Mouse (Mus musculus): ENCODE measurements at regions not wholly inside any gene's neighbourhood (a gene's known extent, or its start where the extent isn't known, plus 50 kb on each side); places are given as distances from the start of the nearest gene placed in this dataset.
A peak's percentile ranks its signal among the peaks of the same experiment; 100 is the strongest.

DNA sequence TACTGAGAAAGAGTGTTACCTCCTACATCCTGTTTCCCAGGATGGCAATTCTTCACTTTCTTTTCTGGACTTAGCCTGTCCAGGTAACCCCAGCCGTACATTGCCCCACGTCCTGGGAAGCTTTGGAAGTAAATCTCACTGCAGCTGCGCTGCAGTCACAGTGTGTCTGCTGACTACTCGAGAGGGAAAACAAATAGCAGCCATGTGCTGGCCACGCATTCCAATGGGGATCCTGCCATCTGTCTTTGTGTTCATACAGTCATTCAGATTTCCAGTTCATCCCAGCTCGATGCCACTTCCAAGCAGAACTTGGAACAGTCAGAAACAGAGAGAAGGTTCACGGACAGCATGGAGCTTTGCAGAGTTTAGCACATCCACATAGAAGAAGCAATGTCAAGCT is 690.2 kb upstream of the Acvr2a start:
- H3K36me3 ChIP-seq (ENCODE audit: control insufficient read depth, insufficient read depth, low read length): no peaks in the 10 kb centered on the region
- H3K27me3 ChIP-seq (replicated peaks; ENCODE audit: control insufficient read depth, insufficient read depth, low read length): no peaks in the 10 kb centered on the region
- no peak overlapping the region for H3K9ac ChIP-seq (ENCODE audit: low read length)
- no peak overlapping the region for H3K4me2 ChIP-seq (ENCODE audit: low read length)
- ATAC-seq (peak; percentile 86), DNase-seq (ENCODE audit: low spot score) (peak; percentile 63)
- WGBS: 38% methylated on average over 7 of the region's 7 CpGs
- no peak overlapping the region for H3K27ac ChIP-seq (ENCODE audit: low read depth, low read length)
- no peak overlapping the region for H3K4me3 ChIP-seq (ENCODE audit: low read depth, low read length)
- no peaks in the 10 kb centered on the region for H3K9me3 ChIP-seq (replicated peaks; ENCODE audit: control insufficient read depth, low read length)
- 0 out of 2 replicates have a peak, but pooled peaks cover 2% of the 10 kb centered on the region for H3K4me1 ChIP-seq (ENCODE audit: control insufficient read depth, insufficient read depth, low read length)

DNA sequence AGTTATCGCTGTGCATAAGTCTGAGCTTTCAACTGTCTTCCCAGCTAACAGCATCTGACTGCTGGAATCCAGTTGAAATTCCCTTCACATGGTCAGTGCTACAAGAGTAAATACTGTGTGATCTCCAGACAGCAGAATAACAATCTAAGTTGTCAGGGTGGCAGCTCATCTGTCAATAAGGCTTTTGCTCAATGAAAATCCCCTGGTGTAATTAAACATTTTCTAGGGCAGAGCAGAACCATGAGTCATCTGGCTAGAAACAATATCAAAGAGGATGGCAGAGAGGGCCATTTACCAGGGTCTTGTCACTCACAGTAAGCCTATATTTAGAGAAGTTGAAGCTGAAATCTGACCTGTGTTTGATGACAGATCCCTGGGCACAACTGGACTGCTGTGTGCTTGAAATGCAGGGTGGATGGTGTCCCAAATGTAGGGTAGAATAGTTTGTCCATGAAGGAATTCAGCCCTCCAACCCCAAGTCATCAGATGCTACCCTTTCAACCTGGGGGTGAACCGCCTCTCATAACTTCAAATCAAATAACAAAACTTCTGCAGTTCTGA is 675.8 kb upstream of the Acvr2a start:
- no peaks in the 10 kb centered on the region for H3K36me3 ChIP-seq (ENCODE audit: control insufficient read depth, insufficient read depth, low read length)
- H3K9me3 ChIP-seq (replicated peaks; ENCODE audit: control insufficient read depth, low read length): no peaks in the 10 kb centered on the region
- no peak for ATAC-seq
- H3K4me2 ChIP-seq (ENCODE audit: low read length): no peak overlapping the region
- H3K27ac ChIP-seq (ENCODE audit: low read depth, low read length): no peak overlapping the region
- DNase-seq (ENCODE audit: low spot score): no peak
- H3K27me3 ChIP-seq (replicated peaks; ENCODE audit: control insufficient read depth, insufficient read depth, low read length): no peaks in the 10 kb centered on the region
- H3K4me1 ChIP-seq (ENCODE audit: control insufficient read depth, insufficient read depth, low read length): no peaks in the 10 kb centered on the region
- no peak overlapping the region for H3K4me3 ChIP-seq (ENCODE audit: low read depth, low read length)
- H3K9ac ChIP-seq (ENCODE audit: low read length): no peak overlapping the region
- 95% methylated on average over 2 of the region's 2 CpGs for WGBS

DNA sequence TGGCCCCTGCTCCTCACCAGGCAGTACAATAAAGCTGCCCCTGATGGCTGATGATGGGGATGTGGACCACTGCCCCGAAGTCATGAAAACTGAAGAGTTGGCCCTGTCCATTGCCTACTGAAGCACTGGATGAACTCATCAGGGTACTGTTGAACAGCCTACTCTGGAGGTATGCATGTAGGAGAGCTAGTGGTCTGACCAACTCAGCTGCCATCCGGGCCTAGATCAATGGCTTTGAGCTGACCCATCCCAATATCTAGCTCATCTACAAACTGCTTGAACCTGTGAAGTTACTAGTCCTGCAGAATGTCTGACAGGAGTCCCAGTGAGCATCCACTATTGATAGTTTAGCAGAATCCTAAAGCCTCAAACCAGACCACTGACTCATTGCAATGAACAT is 672.6 kb upstream of the Acvr2a start:
- Histone ChIP-seq H3K36me3 (ENCODE audit: control insufficient read depth, insufficient read depth, low read length) (no peaks in the 10 kb centered on the region), H3K4me2 (ENCODE audit: low read length) (no peak overlapping the region)

DNA sequence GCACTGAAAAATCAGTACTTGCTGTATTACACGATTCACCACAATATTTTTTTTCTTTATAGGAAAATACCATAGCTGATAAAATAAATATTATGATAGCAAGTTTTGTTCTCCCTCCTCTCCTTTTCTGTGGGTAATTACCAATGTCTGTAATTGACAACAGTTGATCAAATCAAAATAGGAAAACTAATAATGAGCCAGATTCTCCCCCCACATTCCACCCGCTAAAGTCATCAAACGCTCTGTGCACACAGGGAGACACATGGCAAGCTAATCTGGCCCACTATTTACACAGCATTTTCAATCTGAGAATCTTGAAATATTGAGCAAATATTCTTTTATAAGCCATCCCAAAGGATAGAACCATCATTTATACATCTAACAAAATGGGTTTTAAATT is 659.2 kb upstream of the Acvr2a start:
- ATAC-seq (no peak), DNase-seq (ENCODE audit: low spot score) (no peak)
- no peaks in the 10 kb centered on the region for H3K27me3 ChIP-seq (replicated peaks; ENCODE audit: control insufficient read depth, insufficient read depth, low read length)
- WGBS: 84% methylated on average over 3 of the region's 3 CpGs
- no peak overlapping the region for H3K4me2 ChIP-seq (ENCODE audit: low read length)
- H3K36me3 ChIP-seq (ENCODE audit: control insufficient read depth, insufficient read depth, low read length): no peaks in the 10 kb centered on the region
- no peak overlapping the region for H3K4me3 ChIP-seq (ENCODE audit: low read depth, low read length)
- H3K9me3 ChIP-seq (replicated peaks; ENCODE audit: control insufficient read depth, low read length): no peaks in the 10 kb centered on the region
- H3K27ac ChIP-seq (ENCODE audit: low read depth, low read length): no peak overlapping the region
- no peak overlapping the region for H3K9ac ChIP-seq (ENCODE audit: low read length)
- H3K4me1 ChIP-seq (ENCODE audit: control insufficient read depth, insufficient read depth, low read length): no peaks in the 10 kb centered on the region

More for the DNA sequence above, 672.6 kb upstream of the Acvr2a start:
- no peak overlapping the region for H3K4me3 ChIP-seq (ENCODE audit: low read depth, low read length)
- no peak overlapping the region for H3K27ac ChIP-seq (ENCODE audit: low read depth, low read length)
- no peak overlapping the region for H3K9ac ChIP-seq (ENCODE audit: low read length)
- DNase-seq (ENCODE audit: low spot score): no peak
- no peaks in the 10 kb centered on the region for H3K27me3 ChIP-seq (replicated peaks; ENCODE audit: control insufficient read depth, insufficient read depth, low read length)
- ATAC-seq: no peak
- no peaks in the 10 kb centered on the region for H3K9me3 ChIP-seq (replicated peaks; ENCODE audit: control insufficient read depth, low read length)
- WGBS: 96% methylated on average over 2 of the region's 2 CpGs
- no peaks in the 10 kb centered on the region for H3K4me1 ChIP-seq (ENCODE audit: control insufficient read depth, insufficient read depth, low read length)

DNA sequence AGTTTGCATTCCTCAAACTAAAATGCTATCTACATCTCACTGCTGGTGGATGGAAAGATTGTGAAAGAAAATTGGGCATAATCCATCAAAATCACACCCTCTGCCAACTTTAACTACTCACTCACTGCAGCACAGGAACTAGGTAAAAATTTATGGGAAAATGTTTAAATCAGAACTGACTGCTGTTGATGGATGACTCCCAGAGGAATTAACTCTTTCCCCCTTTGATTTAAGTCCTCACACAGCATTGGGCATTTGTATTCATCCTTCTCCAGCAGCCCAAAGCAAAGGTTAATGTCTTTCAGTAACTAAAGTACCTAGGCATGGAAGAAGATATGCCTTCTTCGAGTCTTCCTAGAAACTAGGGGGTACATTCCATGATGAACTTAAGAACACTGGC is 641.3 kb upstream of the Acvr2a start:
- no peaks in the 10 kb centered on the region for H3K4me1 ChIP-seq (ENCODE audit: control insufficient read depth, insufficient read depth, low read length)
- no peak overlapping the region for H3K27ac ChIP-seq (ENCODE audit: low read depth, low read length)
- no peaks in the 10 kb centered on the region for H3K27me3 ChIP-seq (replicated peaks; ENCODE audit: control insufficient read depth, insufficient read depth, low read length)
- H3K36me3 ChIP-seq (ENCODE audit: control insufficient read depth, insufficient read depth, low read length): no peaks in the 10 kb centered on the region
- no peak overlapping the region for H3K9ac ChIP-seq (ENCODE audit: low read length)
- no peak for ATAC-seq
- H3K4me3 ChIP-seq (ENCODE audit: low read depth, low read length): no peak overlapping the region
- 65% methylated on average over 1 of the region's 1 CpGs for WGBS
- no peaks in the 10 kb centered on the region for H3K9me3 ChIP-seq (replicated peaks; ENCODE audit: control insufficient read depth, low read length)
- no peak overlapping the region for H3K4me2 ChIP-seq (ENCODE audit: low read length)
- DNase-seq (ENCODE audit: low spot score): no peak

DNA sequence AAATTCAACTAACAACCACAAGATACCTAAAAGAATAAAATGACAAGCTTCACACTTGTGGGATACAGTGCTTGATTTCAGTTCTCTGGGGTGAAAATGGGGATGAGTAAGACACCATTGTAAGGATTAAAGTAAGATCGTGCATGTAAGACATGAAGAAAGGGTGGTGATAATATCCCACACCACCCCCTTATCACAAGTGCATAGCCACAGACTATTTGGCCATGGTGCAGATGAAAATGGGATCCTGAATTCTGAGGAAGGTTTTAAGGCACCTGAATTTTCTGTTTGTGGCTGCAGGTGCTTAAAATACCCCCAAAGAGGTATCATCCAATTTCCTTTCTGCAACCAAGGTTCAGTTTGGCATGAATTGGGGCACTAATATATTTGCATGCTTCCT is 627.7 kb upstream of the Acvr2a start:
- no peak overlapping the region for H3K27ac ChIP-seq (ENCODE audit: low read depth, low read length)
- DNase-seq (ENCODE audit: low spot score) (no peak), ATAC-seq (peak; percentile 50)
- WGBS: 68% methylated on average over 1 of the region's 1 CpGs
- H3K27me3 ChIP-seq (replicated peaks; ENCODE audit: control insufficient read depth, insufficient read depth, low read length): no peaks in the 10 kb centered on the region
- 0 out of 2 replicates have a peak, but pooled peaks cover 4% of the 10 kb centered on the region for H3K4me1 ChIP-seq (ENCODE audit: control insufficient read depth, insufficient read depth, low read length)
- H3K9me3 ChIP-seq (replicated peaks; ENCODE audit: control insufficient read depth, low read length): no peaks in the 10 kb centered on the region
- H3K36me3 ChIP-seq (ENCODE audit: control insufficient read depth, insufficient read depth, low read length): no peaks in the 10 kb centered on the region
- no peak overlapping the region for H3K4me3 ChIP-seq (ENCODE audit: low read depth, low read length)
- no peak overlapping the region for H3K4me2 ChIP-seq (ENCODE audit: low read length)
- H3K9ac ChIP-seq (ENCODE audit: low read length): no peak overlapping the region

DNA sequence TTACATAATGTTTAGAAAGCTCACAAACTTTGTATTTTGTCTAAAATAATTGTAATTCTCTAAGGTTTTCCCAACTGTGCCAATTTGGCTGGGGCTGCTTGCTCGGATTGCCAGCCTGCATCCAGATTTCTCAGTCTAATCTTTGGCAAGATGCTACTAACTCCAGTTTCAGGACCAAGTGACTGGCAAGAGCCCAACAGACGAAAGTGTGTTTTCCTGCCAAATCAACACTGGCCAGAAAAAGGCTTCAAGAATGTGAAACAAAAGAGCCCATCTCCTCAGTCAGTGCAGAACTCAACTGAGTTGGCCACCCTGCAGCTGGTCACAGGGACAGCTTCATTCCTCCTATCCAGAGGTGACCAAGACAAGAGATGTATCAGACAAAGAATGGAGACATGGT is 627.3 kb upstream of the Acvr2a start:
- no peak overlapping the region for H3K4me2 ChIP-seq (ENCODE audit: low read length)
- H3K27ac ChIP-seq (ENCODE audit: low read depth, low read length): no peak overlapping the region
- H3K4me1 ChIP-seq (ENCODE audit: control insufficient read depth, insufficient read depth, low read length): 0 out of 2 replicates have a peak, but pooled peaks cover 4% of the 10 kb centered on the region
- H3K27me3 ChIP-seq (replicated peaks; ENCODE audit: control insufficient read depth, insufficient read depth, low read length): no peaks in the 10 kb centered on the region
- ATAC-seq (peak; percentile 92), DNase-seq (ENCODE audit: low spot score) (peak; percentile 93)
- no peaks in the 10 kb centered on the region for H3K9me3 ChIP-seq (replicated peaks; ENCODE audit: control insufficient read depth, low read length)
- no peaks in the 10 kb centered on the region for H3K36me3 ChIP-seq (ENCODE audit: control insufficient read depth, insufficient read depth, low read length)
- 33% methylated on average over 2 of the region's 2 CpGs for WGBS
- H3K4me3 ChIP-seq (ENCODE audit: low read depth, low read length): no peak overlapping the region
- no peak overlapping the region for H3K9ac ChIP-seq (ENCODE audit: low read length)

DNA sequence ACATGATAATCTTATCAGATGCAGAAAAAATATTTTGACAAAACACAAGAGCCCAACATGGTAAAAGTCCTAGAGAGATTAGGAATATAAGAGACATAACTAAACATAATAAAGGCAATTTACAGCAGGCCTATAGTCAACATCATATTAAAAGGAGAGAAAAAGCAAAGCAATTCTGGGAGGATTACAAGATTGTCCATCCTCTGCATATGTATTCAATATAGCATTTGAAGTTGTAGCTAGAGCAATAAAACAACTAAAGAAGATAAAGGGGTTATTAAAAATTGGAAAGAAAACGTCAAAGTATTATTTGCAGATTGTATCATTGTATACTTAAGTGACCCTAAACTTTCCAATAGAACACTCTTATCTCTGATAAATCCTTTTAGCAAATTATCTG is 602.1 kb upstream of the Acvr2a start:
- WGBS: 65% methylated on average over 1 of the region's 1 CpGs
- no peak overlapping the region for H3K4me3 ChIP-seq (ENCODE audit: low read depth, low read length)
- no peaks in the 10 kb centered on the region for H3K36me3 ChIP-seq (ENCODE audit: control insufficient read depth, insufficient read depth, low read length)

DNA sequence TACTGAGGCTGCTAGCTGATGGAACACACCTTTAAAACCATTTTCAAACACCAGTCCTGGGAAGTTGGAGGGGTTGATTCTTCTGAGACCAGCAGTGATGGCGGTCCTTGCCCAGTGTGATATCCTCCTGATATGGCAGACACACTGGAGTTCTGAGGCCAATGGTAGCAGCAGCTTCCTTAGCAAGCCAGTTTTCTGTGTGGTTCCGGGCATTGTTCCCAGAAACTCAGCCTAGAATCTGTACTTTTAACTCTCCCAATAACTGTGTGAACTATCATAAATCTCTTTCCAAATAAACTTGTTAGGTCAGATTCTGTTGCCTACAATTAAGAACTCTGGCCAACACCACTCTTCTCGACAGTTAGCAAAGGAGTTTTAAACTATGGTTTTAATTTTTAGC is 593.1 kb upstream of the Acvr2a start:
- WGBS: 89% methylated on average over 3 of the region's 3 CpGs
- no peak for ATAC-seq
- H3K9me3 ChIP-seq (replicated peaks; ENCODE audit: control insufficient read depth, low read length): no peaks in the 10 kb centered on the region
- no peak overlapping the region for H3K27ac ChIP-seq (ENCODE audit: low read depth, low read length)
- no peaks in the 10 kb centered on the region for H3K36me3 ChIP-seq (ENCODE audit: control insufficient read depth, insufficient read depth, low read length)
- no peak overlapping the region for H3K4me3 ChIP-seq (ENCODE audit: low read depth, low read length)
- DNase-seq (ENCODE audit: low spot score): no peak
- no peak overlapping the region for H3K9ac ChIP-seq (ENCODE audit: low read length)
- no peaks in the 10 kb centered on the region for H3K4me1 ChIP-seq (ENCODE audit: control insufficient read depth, insufficient read depth, low read length)
- no peaks in the 10 kb centered on the region for H3K27me3 ChIP-seq (replicated peaks; ENCODE audit: control insufficient read depth, insufficient read depth, low read length)
- no peak overlapping the region for H3K4me2 ChIP-seq (ENCODE audit: low read length)

More for the DNA sequence above, 602.1 kb upstream of the Acvr2a start:
- no peak overlapping the region for H3K4me2 ChIP-seq (ENCODE audit: low read length)
- H3K27ac ChIP-seq (ENCODE audit: low read depth, low read length): no peak overlapping the region
- H3K9me3 ChIP-seq (replicated peaks; ENCODE audit: control insufficient read depth, low read length): no peaks in the 10 kb centered on the region
- H3K27me3 ChIP-seq (replicated peaks; ENCODE audit: control insufficient read depth, insufficient read depth, low read length): no peaks in the 10 kb centered on the region
- H3K4me1 ChIP-seq (ENCODE audit: control insufficient read depth, insufficient read depth, low read length): no peaks in the 10 kb centered on the region
- DNase-seq (ENCODE audit: low spot score) (no peak), ATAC-seq (no peak)
- no peak overlapping the region for H3K9ac ChIP-seq (ENCODE audit: low read length)

All from forebrain, embryonic 14.5 days (tissue).